Mouse (Mus musculus) adrenal gland, postnatal 36 days (tissue): ENCODE measurements around the gene Zmiz1. TPM values are rescaled to one million over a fixed set of nuclear protein-coding genes. Genes with fewer than 3 reads are reported as not detected.

ENCODE experiments used
- DNase-seq, 2 experiments: peaks; one replicate each; pipeline ENCODE4 v3.0.0; 2021; ENCODE audit warnings: mixed read lengths in 1 of 2
- total RNA-seq, 2 experiments: library from RNA; stranded (reverse); gene quantifications; 2 replicates each; pipeline ENCODE4 v1.2.3; 2021

Zmiz1 gene
- total RNA-seq, 2 experiments from 2014 or later, result 98.2 to 143 TPM

DNA sequence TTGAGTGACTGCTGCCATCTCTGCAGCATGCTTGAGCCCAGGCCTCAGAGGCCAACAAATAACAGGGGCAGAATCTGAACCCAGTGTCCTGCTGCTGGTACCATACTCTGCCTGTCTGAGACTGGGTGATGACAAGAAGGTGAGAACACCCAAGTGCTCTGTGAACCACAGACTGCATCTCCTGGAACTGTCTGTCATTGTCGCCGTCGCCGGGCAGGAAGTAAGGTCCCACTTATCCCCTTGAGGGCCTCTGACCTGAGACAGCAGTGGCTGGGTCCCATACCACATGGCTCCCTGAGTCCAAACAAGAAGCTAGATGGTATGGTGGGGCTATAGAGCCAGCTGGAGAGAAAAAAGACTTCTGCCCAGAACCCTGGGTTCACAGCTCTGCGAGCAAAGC, 100.9 kb downstream of the Zmiz1 start:
- no peak for DNase-seq

DNA sequence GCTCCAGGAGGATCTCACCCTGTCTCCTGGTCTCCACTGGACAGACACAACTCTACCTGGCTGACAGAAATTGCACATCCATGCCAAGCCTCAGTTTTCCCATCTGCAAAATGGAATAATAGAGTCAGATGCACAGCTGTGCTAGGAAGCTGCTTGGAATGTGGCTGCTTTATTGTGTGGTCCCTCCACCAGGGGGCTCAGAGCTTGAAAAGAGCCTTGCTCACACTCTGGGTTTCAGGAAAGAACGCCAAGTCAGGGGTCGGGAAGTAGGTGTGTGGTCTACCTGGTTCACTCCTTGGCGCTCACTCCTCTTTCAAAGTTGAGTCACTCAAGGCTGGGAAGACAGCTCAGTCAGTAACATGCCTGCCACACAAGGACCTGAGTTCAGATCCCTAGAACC, 101.9 kb downstream of the Zmiz1 start:
- no peak for DNase-seq

DNA sequence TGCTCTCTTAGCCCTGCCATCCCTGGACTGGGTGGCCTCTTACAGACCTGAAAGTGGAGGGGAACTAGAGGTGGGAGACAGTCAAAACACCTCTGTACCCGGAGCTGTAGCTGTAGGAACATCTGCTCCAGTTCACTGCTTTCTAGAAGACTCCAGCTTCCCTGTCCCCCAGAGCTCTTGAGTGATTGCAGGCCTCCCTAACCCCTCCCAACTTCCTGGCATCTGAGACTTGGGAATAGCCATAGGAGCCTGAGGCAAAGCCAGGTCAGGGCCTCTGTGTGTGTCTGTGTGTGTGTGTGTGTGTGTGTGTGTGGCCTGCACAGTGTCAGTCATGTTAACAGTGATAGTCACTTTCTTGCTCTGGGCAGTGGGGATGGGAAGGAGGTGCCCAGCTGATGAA, 102.7 kb downstream of the Zmiz1 start:
- DNase-seq, result peak in 1 of 2 experiments; percentile 37

DNA sequence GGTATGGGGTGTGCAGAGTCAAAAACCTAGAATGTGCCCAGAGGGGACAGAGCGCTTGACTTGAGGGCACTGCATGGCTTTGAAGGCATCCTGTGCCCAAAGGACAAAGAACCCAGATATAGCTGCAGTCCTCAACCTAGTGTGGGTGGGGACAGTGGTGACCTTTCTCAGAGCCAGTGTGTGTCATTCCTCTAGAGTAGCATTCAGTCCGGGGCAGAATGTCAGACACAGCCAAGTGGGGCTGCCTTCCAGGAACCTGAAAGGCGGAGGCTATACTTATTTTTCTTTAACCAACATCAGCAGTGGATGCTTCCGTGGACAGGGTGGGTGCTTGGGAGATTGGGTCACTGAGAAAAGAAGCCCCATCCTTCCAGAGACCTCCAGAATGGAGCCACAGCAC, 103.5 kb downstream of the Zmiz1 start:
- DNase-seq, result peak; percentile 60 to 67

DNA sequence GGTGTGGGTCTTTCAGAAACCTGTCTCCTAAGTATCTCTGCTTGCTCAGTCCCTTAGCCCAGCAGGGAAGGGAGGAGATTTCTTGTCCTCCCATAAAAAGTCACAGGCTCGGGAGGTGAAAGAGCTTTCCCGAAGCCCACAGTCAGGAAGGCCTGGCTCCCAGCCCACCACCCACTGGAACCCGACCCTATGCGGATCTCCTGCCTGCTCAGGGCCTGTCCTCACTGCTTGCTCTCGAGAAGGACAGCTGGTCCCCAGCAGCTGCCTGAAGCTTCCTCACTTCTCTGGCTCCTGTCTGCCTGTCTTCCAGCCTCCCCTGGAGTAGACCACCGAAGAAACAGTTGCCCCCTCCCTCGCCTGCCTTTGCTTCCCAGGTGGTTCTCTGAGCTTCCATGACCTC, 103.9 kb downstream of the Zmiz1 start:
- no peak for DNase-seq

DNA sequence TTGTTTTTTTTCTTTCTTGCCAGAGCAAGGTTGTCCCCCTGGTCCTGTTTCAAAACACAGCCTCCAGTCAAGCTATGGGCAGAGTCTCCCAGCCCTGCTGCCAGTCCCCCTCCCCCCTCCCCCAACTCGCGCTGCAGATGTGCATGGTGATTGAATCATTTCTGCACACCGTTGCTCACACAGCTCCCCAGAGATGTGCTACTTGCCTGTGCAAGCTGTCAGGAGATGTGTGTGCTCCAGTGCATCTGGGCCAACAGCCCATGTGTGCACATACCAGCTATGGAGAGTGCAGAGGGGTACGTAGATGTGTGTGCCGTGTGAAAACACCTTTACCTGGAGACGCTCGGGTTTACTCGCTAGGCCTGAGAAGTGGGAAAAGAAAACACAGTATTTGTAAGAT, 105.6 kb downstream of the Zmiz1 start:
- no peak for DNase-seq

DNA sequence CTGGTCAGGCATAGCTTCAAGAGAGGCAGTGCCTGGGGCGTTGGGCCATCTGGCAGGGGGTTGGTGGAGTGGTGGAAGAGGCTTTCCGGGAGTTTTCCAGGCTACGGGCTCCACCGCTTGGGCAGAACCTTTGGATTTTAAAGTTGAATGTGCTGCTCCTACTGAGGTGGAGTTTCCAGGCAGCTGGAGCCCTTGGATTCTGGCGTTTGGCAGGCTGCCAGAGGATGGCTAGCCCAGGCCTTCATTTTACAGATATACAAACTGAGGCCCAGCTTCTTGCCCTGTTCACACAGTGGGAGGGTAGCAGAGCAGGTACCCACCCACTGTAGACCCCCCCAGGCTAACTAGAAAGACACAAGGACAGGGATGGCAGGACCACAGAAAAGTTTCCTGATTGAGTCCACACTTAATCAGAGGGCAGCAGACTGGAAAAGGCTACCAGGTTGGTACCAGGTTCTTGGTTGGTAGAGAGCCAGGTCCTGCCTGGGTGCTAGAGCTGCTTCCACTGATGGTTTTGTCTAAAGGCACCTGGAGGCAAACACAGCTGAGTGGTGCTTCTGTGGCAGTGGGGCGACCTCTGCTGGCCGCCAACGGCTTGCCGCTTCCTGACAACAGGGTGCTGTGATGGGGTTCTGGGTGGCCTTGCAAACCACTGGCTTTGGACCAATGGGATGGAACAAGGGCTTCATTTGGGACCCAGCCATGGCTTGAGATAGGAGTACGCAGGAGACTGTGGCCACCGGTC, 106.5 kb downstream of the Zmiz1 start:
- peak; percentile 91 to 94 for DNase-seq

DNA sequence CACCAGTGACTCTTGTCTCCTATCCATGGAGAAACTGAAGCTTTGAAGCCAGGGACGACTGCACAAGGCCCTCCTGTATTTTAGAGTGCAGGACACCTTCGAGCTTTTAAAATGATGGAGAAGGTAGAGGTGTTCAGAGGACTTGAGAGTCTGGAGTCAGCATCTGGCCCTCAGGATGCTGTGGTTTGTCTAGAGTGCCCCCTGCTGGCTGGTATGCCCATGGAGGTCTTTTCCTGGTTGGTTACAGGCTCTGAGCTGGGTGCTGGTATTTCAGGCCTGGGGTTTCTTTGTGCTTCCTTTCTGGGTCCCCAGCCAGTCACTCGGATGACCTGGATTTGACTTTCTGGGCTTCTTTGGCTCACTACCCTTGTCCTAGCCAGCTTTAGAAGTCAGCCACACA, 108.3 kb downstream of the Zmiz1 start:
- peak; percentile 80 to 85 for DNase-seq

DNA sequence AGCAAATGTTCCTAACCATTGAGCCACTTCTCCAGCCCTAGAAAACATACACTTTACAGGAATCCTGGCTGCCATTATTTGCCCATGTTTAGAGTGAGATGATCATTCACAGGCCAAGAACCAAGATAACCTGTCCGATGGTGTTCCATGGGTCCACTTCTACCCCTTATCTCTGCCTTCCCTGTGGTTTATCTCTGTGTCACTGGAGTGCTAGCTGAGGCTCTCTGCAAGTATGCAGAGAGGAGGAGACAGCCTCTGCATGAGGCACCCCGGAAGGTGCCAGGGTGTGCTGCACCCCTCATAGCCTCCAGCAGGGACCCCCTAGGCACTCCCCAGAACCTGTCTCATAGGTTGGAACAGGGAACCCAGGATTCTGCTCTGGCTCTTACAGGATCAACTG, 108.9 kb downstream of the Zmiz1 start:
- DNase-seq, result no peak

DNA sequence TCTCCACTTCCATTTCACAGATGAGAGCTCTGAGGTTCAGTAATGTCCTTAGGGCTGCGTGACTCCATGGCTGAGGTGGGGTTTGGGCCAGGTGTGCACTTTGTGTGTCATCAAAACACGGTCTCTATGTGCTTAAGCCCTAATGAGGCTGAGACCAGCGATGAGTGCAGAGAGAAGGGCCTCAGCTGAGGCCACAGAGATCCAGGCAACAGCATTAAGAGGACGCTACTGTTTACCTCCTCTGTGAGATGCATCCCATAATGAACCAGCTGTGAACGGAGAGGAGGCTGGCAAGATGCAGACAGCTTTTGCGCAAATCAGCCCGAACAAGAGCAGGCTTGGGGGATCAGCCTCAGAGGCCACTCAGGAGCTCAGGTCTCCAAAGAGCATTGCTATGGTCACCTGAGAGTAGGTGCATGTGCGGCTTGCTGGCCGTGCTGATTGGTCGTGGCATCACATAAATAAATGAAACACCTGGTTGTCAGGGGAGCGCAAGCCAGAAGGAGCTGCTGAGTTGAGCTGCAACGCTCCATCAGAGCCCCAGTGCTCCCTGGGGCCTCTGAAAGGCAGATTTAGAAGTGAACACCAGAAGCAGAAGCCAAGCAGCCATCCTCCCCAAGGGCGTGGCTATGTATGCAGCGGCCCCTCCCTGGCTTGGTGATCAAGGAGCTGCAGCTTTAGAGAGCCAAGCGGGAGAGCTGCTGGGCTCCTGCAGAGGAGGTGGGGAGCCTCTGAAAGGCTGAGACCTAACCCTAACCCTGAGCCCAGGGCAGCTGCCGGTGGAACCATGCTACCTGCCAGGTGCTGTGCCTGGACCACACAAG, 115.3 kb downstream of the Zmiz1 start:
- DNase-seq, result no peak

DNA sequence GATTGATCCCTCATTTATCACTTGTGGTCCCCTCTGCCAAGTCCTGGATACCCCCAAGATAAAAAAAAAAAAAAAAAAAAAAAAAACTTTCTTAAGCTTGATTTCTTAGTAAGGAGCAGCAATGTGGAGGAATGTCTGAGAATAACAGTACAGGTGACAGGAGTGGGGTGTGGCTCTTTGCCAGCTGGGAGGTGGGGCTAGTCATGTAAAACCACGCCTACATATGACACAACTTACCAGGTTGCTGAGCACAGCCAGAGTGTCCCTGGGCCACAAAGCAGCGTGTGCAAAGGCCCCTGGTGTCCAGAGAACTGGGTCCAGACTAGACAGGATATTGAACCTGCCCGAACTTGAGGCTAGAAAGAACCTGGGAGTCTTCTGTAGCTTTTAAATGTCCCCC, 117.7 kb downstream of the Zmiz1 start:
- no peak for DNase-seq

DNA sequence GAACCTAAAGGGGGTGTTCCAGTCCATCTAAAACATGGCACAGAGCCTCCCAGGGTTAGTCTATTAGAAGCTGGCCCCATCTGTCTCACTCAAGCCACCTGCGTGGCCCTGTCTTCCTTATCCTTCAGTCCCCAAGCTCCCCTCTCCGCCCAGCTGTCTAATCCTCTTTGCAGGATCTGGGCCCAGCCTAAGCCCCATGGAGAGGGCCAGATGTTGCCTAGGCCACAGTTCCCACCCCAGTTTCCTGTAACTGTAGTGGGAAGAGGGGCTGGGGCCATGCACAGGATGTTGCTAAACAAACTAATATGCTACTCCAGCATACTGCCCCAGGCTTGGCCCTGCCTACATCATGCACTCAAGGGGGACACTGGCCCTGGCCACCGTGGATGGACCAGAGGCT, 118.4 kb downstream of the Zmiz1 start:
- no peak for DNase-seq

DNA sequence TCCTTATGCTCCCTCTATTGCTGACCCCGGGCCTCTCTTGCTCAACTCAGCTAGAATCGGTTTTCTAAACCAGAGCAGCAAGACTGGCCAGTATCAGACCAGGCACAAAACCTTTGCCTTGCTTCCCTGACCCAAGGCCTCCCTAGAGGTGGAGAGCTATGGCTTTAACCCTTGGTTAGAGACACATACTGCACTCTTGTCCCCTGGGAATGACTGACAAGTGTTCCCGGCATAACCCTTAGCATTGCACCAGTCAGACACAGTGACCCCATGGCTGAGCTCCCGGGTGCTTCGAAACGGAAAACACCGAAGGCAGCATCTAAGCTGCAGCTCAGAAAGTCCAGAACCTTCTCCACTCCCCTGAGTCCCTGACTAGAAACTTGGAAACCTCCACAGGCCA, 120.6 kb downstream of the Zmiz1 start:
- peak in 1 of 2 experiments; percentile 47 for DNase-seq

DNA sequence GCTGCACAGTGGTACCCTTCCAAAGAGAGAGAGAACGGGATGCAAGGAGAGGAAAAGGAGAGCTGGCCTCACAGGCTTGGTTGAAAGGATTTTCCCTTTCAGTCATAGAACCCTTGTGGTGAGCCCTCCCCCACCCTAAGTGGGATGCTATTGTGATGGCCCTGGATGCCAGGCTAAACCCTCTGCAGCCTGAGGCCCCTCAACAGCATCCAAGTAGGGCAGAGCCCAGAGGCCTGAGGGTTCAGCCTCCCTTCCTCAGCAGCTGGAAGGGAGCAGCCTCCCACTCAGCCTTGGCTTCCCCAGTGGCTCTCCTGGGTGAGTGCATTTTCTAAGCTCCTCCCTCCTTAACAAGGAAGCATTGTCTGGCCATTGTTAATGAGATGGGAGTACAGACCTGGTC, 121.4 kb downstream of the Zmiz1 start:
- DNase-seq, result no peak

DNA sequence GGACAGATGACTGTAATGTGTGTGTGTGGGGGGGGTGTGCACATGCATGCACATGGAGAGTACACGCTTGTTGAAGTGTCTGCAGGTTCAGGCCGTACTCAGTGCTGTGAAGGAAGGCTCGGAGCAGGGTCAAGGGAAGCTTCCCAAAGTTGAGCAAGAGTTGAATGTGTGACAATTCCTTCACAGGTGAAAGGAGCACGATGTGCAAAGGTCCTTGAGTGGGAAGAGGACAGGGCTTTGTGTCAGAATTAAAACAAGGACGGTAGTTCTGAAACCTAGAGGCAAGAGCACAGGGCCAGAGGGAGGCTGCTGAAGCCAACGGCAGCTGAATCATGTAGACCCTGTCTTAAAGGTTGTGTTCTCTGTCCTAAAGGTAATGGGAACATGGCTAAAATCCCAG, 123.6 kb downstream of the Zmiz1 start:
- no peak for DNase-seq

DNA sequence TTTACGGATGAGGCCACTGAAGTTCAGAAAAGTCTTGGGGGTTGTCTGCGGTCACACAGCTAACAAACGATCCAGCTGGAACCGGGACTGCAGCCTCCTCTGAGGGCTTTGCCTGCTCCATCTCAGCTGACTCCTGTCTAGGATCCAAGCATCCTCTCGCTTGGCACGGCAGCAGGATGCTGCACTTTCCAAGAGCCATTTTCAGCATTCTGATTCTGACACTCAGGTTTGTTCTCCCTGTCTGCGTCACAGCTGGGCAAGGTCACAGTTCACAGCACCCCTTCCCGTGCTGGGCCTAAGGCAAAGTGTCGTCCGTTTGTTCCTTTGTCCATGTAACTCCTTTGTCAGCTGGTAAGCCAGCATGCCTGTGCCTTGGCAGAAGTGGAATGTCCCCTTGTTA, 124.9 kb downstream of the Zmiz1 start:
- no peak for DNase-seq

DNA sequence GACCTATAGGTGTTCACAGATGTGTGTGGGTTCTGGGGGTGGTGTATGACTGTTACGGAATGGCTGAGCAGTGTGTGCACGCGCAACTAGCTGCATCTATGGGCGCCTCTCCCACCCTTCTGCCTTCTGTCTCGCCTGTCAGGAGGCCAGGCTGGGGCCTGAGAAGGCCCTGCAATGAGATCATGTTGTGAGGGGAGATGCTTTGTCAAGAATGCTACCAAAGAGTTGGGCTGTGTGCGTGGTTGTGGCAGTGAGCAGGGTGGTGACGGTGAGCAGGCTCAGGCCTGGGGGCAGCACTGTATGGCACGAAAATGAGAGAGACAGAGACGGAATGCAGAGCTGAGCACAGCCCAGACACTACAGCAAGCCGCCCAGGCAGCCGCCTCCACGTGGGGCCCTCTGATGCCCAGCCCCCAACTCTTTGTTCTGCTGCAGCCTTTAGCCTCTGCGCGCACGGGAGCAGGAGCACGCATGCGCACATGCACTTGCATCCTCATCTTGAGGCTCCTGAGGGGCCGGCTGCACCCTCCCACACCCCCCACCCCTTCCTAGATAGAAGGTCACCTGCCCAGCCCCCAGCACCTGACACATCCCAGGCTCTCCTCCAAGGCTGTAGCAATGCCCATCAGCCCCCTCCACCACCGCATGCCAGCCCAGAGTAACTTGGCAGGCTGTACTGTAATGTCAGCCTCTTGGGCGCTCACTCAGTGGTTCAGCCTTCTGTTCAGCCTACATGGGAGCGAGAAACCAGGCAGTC, 126.7 kb downstream of the Zmiz1 start:
- DNase-seq, result peak; percentile 60 to 66

DNA sequence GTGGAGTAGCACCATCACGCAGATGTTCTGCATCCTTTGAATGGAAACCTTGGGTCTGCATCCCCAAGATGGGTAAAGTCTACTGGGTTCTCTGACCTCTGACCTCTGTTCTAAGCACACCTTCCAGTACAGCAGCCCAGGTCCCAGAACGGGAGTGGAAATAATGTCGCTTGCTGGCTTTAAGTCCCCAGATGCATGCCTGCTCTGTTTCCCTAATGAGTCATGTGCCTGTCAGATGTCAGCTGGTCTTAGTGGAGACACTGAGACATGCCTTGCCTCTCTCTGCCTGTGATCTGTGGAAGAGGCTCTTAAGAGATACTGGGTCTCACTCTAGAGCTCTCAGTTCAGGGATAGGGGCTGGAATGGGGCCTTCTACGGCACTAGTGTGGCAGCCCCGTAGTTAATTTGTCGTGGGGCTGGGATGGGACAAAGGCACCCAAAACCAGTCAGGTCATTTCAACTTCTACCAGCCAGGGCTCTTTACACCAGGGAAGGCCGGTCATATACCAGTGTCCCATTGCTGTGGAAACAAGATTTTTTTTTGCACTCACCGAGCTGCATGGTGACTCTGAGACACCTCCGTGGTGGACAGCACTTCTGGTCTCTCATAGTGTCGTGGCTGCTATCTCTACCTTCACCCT, 128.0 kb downstream of the Zmiz1 start:
- peak; percentile 58 to 59 for DNase-seq

DNA sequence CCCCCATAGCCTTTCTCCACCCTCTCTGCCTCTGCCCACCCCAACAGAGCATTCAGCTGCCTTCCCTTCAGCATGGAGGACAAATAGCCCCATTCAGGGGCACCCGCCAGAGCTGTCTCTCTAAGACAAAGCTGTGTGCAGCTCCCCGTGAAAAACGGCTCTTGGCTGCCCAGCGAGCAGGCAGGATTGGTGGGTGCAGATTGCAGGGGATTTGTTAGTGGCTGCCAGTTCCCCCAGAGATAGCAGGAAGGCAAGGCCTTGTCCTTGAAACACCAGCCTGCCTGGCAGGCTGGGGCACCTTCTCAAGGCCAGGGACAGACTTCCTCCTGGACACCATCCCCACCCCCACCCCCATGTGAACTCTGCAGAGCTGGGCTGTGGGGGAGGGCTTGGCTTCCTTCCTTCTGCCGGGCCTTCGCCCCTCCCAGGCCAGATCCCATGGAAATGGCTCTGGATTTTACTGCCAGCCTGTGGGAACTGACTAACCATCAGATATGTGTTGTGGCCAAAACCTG, 128.6 kb downstream of the Zmiz1 start:
- peak; percentile 82 to 88 for DNase-seq

DNA sequence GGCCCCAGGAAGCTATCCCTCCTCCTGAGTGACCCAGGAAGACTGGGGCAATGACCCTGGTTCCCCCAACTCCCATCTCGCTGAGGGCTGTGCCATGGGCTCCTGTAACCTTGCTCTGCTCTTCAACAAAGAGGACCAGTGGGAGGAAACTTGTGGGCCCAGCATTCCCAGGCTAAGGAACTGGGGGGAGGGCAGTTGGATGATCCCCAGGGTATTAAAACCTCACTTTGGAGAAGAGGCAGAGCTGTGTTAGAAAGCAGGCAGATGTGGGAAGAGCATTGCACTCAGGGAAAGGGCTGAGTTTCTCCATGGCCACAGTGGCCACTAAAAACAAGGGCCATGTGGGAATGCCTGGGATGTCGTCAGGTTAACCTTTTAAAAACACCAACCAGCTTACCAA, 129.2 kb downstream of the Zmiz1 start:
- no peak for DNase-seq

DNA sequence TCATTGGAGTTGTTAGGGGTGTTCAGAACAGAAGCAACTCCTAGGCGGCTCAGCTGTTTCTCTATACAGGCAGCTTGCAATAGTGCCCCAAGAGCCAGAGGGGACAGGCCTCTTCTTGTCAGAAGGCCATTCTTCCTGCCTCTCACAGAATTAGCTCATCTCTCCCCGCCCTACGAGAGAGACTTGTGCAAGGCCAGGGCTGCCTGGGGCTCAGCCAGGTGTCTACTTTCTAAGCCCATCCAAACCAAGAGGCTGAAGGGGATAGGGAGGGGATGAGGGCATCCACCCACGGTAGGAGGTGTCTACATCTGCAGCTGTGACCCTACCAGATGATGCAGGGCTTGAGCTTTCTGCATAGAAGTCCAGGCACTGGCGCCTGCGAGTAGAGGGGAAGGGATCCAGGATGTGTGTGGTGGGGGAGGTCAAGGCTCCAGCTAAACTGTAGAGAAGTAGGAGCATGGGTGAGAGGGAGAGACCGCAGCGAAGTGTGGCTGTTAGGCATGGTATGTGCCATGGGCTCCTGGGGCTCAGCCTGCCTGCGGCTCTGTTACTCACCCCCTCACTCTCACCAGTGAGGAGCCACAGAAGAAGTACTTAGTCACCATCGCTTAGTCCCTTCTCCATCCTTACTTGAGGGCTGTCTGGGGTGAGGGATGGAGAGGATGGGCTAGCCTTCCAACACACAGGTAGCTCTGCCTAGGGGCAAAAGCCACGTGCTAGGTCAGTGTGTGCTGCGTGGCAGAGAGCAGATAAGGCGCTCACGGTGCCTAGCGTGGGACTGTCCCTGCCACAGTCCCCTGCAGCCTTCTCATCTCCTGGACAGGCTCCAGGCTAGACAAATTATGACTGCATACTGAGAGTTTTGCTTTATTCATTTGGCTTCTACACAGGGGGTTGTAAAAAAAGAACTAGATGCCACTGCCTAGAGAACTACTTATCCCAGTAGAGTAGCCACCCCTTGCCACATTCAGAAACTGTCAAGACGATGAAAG, 130.3 kb downstream of the Zmiz1 start:
- DNase-seq, result peak; percentile 66 to 74
